Mouse (Mus musculus): ENCODE measurements around the gene Olfr214. TPM values are rescaled to one million over a fixed set of nuclear protein-coding genes. Genes with fewer than 3 reads are reported as not detected.
"Not testable (repeated sequence)": the region's sequence is repeated elsewhere in the genome, so short reads cannot be mapped to it uniquely, and the experiment has no call there.

Gene Olfr214
- not detected for total RNA-seq (2022)

GRCm38 (mm10) chr6:116553935-116554334 is at the start of gene Olfr214:
TSS of gene Olfr214 (plus strand) at chr6:116554235.
- DNase-seq (ENCODE audit: low spot score) = no peak

DNA sequence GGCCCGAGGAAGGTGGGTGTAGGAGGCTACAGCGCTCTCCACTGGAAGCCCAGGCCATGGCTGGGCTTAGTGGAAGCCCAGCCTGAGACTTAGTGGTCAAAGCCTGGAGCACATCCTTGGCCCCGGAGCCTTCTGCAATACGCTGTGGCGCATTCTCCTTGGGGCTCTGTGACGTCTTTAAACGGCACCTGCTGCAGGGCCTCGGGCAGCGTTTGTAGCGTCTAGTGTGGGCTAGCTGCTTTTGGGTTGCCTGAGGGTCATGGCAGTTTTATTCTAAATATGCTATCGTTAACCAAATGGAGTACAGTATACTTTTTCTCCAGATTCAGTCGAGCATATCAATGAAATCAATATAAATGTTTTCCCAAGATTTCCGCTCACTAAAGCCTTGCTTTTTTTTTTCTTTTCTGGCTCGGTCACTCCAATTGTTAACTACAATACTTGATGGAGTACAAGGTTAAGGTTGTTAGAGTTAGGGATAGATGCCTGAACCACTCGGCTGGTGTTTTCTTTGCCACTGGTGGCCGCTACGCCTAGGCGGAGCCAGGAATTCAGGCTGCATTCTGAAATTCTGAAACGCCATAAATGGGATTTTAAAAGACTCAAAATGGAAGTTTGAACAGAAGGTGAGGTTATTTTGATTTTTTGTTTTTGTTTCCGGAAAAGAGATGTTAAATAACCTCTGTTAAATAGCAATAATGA is 47.6 kb upstream of the Olfr214 start, which contains the start of gene Olfr212:
Olfr212 (plus strand) TSS at position 215 of the 702 bp plus-strand sequence.
- DNase-seq (ENCODE audit: low spot score) = not testable (repeated sequence)

GRCm38 (mm10) chr6:116514832-116515231 is 39.2 kb upstream of the Olfr214 start:
- no peak for DNase-seq (ENCODE audit: low spot score)

DNA sequence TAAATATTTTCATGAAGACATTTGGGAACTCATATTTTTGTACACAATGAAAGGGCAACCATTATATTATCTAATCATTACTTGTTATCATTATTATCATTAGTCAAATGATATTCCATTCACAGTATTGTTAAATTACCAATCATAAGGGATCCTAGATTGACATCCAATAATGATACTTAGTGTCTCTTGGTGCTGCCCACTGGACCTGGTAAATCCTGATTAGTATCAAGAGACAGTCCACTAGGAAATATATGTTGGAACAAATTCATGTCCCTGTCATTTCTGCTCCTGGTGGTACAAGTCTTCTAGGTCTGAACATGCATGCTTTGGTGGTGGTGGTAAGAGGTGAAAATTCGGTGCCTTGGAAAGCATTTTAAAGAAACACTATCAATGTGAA is 15.9 kb upstream of the Olfr214 start, which contains the start of gene Olfr213:
Olfr213 (plus strand) TSS at position 301 of the 400 bp plus-strand sequence.
- no peak for DNase-seq (ENCODE audit: low spot score)

- DNase-seq (ENCODE audit: low spot score) = no peak
Measured at GRCm38 (mm10) chr6:116542500-116542899, 11.5 kb upstream of the Olfr214 start.

- DNase-seq (ENCODE audit: low spot score) = not testable (repeated sequence)
Measured at GRCm38 (mm10) chr6:116550841-116551240, 3.2 kb upstream of the Olfr214 start, which contains the start of gene Gm5580. TSS of gene Gm5580 (plus strand) at chr6:116551141.

- no peak for DNase-seq (ENCODE audit: low spot score)
Measured at GRCm38 (mm10) chr6:116554952-116555351, 917 bp downstream of the Olfr214 start.

DNA sequence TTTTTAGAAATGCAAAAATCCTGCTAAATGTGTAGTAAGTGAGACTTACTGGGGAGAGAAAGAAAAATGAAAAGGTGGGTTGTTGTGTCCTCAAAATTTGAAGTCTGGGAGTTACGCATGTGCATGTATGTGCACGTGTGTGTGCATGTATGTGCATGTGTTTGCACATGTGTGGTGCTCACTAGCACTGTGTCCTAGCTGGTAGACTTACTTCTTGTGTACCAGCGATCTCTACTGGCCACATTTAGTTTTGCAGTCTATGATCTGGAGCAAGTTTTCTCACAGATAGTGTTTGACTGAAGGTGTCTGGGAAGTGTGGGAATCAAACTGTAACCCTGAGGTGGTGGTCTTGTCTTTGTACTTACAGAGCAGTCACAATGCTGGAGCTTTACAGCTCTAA is 15.8 kb downstream of the Olfr214 start:
- peak; percentile 10 for DNase-seq (ENCODE audit: low spot score)

GRCm38 (mm10) chr6:116584095-116584494 is 30.1 kb downstream of the Olfr214 start, which contains the start of gene Olfr215:
TSS of gene Olfr215 (minus strand) at chr6:116584195.
- DNase-seq (ENCODE audit: low spot score) = no peak

DNA sequence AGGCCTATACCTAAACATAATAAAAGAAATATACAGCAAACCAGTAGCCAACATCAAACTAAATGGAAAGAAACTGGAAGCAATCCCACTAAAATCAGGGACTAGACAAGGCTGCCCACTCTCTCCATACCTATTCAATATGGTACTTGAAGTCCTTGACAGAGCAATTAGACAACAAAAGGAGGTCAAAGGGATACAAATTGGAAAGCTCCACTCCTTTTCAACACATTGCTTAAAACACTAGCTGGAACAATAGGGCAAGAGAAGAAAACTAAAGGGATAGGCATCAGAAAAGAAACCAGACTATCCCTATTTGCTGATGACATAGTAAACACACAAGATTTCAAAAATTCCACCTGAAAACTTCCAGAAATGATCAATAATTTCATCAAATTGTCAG is 46.9 kb downstream of the Olfr214 start:
- not testable (repeated sequence) for DNase-seq (ENCODE audit: low spot score)

- DNase-seq (ENCODE audit: low spot score) = no peak
Measured at GRCm38 (mm10) chr6:116607230-116607629, 53.2 kb downstream of the Olfr214 start.

Other genes with a start within 250 kb of the Olfr214 start
- 10 to 100 TPM; 43.4 to 45.4 (median 44.6) TPM for gene March8, start 216.2 kb upstream of the Olfr214 start, total RNA-seq (2022)
- 10 to 100 TPM; 10.2 to 18.7 (median 14.2) TPM for gene Alox5, start 93.1 kb upstream of the Olfr214 start, total RNA-seq (2022)
- gene Olfr211, start 65.1 kb upstream of the Olfr214 start, total RNA-seq (2022) = not detected
- not detected for gene Olfr212, start 47.7 kb upstream of the Olfr214 start, total RNA-seq (2022)
- not detected for gene Olfr213, start 15.8 kb upstream of the Olfr214 start, total RNA-seq (2022)
- gene Gm5580, start 3.1 kb upstream of the Olfr214 start, total RNA-seq (2022) = 1 to 10 TPM; 1.4 to 2.0 (median 1.8) TPM
- not detected for gene Olfr215, start 30.0 kb downstream of the Olfr214 start, total RNA-seq (2022)
- gene Zfp422, start 74.8 kb downstream of the Olfr214 start, total RNA-seq (2022) = 10 to 100 TPM; 13.6 to 15.5 (median 14.8) TPM
- 10 to 100 TPM; 32.2 to 58.5 (median 41.2) TPM for gene Depp1, start 96.4 kb downstream of the Olfr214 start, total RNA-seq (2022)
- 1 to 10 TPM; 3.7 to 7.0 (median 5.1) TPM for gene Rassf4, start 119.7 kb downstream of the Olfr214 start, total RNA-seq (2022)
- gene Tmem72, start 162.7 kb downstream of the Olfr214 start, total RNA-seq (2022) = under 1 TPM in 3 of 4 experiments, not detected in 1; 0.03 TPM

Data from heart, adult 8-10 months (tissue).